Mouse (Mus musculus) myocyte (in vitro differentiated cells): ENCODE measurements around the gene Spata1.

ENCODE experiments used
- CEBPB ChIP-seq: IDR thresholded peaks from 2 replicates; pipeline ENCODE4 v1.6.1; 2011; ENCODE audit warnings: mild to moderate bottlenecking, moderate library complexity; ENCODE audit not compliant: poor library complexity, insufficient read depth, severe bottlenecking
- MAX ChIP-seq: IDR thresholded peaks from one replicate; pipeline ENCODE4 v1.6.1; 2011; ENCODE audit warnings: low read depth, mild to moderate bottlenecking, control low read depth
- MYOD1 ChIP-seq, 3 experiments: IDR thresholded peaks; one replicate each; pipeline ENCODE4 v1.6.1; 2011; ENCODE audit warnings: control low read depth in 2 of 3, low read depth in 2 of 3, mild to moderate bottlenecking in 2 of 3, moderate library complexity in 1 of 3; ENCODE audit not compliant: insufficient read length in 2 of 3, control insufficient read depth in 1 of 3
- MYOG ChIP-seq, 3 experiments: IDR thresholded peaks; one replicate each; pipeline ENCODE4 v1.6.1; 2011; ENCODE audit warnings: control low read depth in 2 of 3, low read depth in 2 of 3, mild to moderate bottlenecking in 2 of 3; ENCODE audit not compliant: insufficient read length in 2 of 3, control insufficient read depth in 1 of 3, insufficient read depth in 1 of 3
- POLR2A ChIP-seq: IDR thresholded peaks from one replicate; pipeline ENCODE4 v1.6.1; 2011; ENCODE audit warnings: low read depth, mild to moderate bottlenecking, control low read depth, moderate library complexity; ENCODE audit not compliant: insufficient read length
- POLR2AphosphoS2 ChIP-seq: IDR thresholded peaks from one replicate; pipeline ENCODE4 v1.6.1; 2011; ENCODE audit warnings: low read depth, control low read depth; ENCODE audit not compliant: insufficient read length
- SRF ChIP-seq: IDR thresholded peaks from one replicate; pipeline ENCODE4 v1.6.1; 2011; ENCODE audit warnings: low read depth; ENCODE audit not compliant: control insufficient read depth, insufficient read length
- TCF12 ChIP-seq: IDR thresholded peaks from one replicate; pipeline ENCODE4 v1.6.1; 2011; ENCODE audit warnings: mild to moderate bottlenecking, control low read depth; ENCODE audit not compliant: poor library complexity, insufficient read depth, severe bottlenecking
- USF1 ChIP-seq: IDR thresholded peaks from one replicate; pipeline ENCODE4 v1.6.1; 2011; ENCODE audit warnings: low read depth, mild to moderate bottlenecking, control low read depth, moderate library complexity

GRCm38 (mm10) chr3:146418901-146419300 is 80.7 kb downstream of the Spata1 start:
- TF ChIP-seq POLR2A (no peak), CEBPB (no peak), MYOD1 (IDR thresholded peaks at IDR 0.05; ENCODE audit: control insufficient read depth in 1 of 3, insufficient read length in 2 of 3, low read depth in 2 of 3) (no peak), MAX (no peak), USF1 (no peak), POLR2AphosphoS2 (no peak), TCF12 (no peak), MYOG (IDR thresholded peaks at IDR 0.05; ENCODE audit: control insufficient read depth in 1 of 3, insufficient read depth in 1 of 3, insufficient read length in 2 of 3, low read depth in 2 of 3) (no peak), SRF (no peak)
